Mouse (Mus musculus): ENCODE data around the gene Dcst1.

DNA sequence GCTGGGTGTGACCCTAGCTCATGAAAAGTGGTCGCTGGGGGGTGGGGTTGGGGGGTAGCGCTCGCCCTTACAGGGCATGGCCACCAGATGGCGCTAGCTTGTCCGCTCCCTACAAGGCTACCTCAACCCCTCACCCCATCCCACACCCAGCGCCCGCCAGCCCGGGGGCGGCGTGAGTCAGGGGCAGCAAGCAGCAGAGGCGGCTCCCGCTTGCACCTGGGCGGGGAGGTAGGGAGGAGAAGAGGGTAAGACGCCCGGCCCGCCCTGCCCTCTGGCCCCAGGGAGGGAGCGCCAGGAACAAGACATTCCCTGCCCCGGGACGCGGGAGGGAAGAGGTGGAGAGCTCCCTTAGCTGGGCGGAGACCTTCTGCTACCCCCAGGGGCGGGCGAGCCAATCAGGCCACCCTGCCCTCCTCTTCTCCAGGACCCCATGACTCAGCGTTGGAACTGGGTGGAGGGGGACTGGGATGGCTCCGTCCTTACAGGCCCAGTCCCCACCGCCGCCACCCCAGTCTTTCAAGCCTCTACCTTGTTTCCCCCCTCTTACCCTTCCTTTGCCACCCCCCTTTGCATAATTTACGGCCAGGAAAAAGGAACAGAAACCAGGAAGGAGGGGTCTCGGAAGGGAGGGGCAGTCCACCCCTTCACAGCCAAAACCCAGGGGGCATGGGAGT, 13.5 kb upstream of the Dcst1 start:
- TF ChIP-seq CTCF (conservative IDR thresholded peaks at IDR 0.05; ENCODE audit: low read length) = peak; percentile 87
- no peak for TF ChIP-seq NANOG (IDR thresholded peaks at IDR 0.05; ENCODE audit: borderline replicate concordance, low read length)
- no peak for TF ChIP-seq POU5F1 (IDR thresholded peaks at IDR 0.05; ENCODE audit: borderline replicate concordance, low read length)
